Mouse (Mus musculus) adipocyte (in vitro differentiated cells): ENCODE measurements at regions not wholly inside any gene's neighbourhood (a gene's known extent, or its start where the extent isn't known, plus 50 kb on each side); places are given as distances from the start of the nearest gene placed in this dataset.

Experiments used
- DNase-seq: peaks from one replicate; pipeline ENCODE4 v3.0.0-alpha.2; 2016; ENCODE audit warnings: low spot score

DNA sequence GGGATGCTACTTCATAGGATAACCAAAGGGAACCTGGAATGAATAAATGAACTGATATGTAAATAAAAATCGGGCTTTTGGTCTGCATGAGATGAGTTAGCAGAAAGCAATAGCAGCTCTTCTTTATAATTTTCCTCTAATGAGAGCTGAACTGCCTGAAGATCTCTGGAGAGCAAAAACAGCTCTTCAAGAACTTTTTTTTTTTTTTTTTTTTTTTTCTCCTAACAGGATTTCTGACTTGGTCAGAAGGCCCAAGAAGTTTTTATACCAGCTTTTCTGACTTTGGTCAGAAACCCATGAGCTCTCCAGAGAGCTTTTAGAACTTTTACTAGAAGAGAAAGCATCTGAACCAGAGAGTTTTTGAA is 79.6 kb upstream of the Ptprk start:
- DNase-seq, result no peak

DNA sequence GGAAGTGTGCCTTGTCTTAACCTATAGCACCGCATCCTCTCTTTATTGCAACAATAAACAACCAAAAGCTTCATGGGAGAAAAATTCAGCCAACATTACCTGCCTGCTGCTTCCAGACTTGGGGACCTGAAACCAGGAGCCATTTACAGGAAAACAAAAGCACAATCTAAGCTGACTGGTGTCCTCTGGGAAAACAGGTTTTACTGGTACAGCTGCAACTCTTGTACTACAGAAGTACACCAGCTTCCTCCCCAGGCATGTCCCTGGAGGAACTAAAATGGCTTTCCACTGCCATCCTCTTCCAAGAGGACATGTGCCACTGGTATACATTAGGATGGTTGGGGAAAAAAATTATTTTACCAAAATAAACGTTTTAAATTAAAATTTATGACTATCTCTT is 63.9 kb upstream of the Ptprk start:
- no peak for DNase-seq

DNA sequence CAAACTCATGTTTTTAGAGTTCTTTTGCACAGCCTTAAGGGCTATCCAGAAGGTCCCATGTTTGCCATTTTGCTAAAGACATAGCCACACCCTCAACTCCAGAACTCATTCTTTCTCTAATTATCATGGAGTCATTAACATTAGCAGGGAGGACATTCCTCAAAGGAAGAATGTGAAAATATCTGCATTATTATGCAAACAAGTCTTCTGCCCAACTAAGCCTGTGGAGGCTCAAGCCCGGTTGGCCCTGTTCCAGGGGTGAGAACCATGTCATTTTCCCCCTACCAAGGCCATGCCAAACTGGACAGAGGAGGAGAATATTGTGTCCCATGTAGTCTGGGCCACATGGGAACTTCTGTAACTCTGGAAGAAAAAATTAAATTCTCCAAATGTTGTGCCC is 62.5 kb upstream of the Ptprk start:
- DNase-seq, result no peak

- no peak for DNase-seq
These were observed 61.2 kb upstream of the Ptprk start for GRCm38 (mm10) chr10:28013401-28013800.

- DNase-seq, result no peak
These were observed 60.3 kb upstream of the Ptprk start for GRCm38 (mm10) chr10:28014306-28014825.
